Mouse (Mus musculus): ENCODE data around the gene Fxn. TPM values are rescaled to one million over a fixed set of nuclear protein-coding genes. Genes with fewer than 3 reads are reported as not detected.
A peak's percentile ranks its signal among the peaks of the same experiment; 100 is the strongest.

Gene Fxn
- polyA plus RNA-seq, 1 experiment from 2014 or later = 65.0 TPM

GRCm38 (mm10) chr19:24314676-24315075, 34.3 kb upstream of the Fxn start:
- no peak overlapping the region for H3K27ac ChIP-seq (replicated peaks)
- 92% methylated on average over 11 of the region's 11 CpGs for WGBS
- no peaks in the 10 kb centered on the region for H3K9me3 ChIP-seq
- no peak overlapping the region for H3K4me3 ChIP-seq
- H3K36me3 ChIP-seq (replicated peaks) = no peaks in the 10 kb centered on the region
- DNase-seq (ENCODE audit: low spot score) = no peak
- no peaks in the 10 kb centered on the region for H3K27me3 ChIP-seq (replicated peaks; ENCODE audit: low read depth, poor library complexity, severe bottlenecking)
- peaks cover 11% of the 10 kb centered on the region; the same call in 1 of the 2 replicates for H3K4me1 ChIP-seq

- no peak overlapping the region for H3K27ac ChIP-seq (replicated peaks)
- DNase-seq (ENCODE audit: low spot score) = no peak
- 68% methylated on average over 12 of the region's 12 CpGs for WGBS
- no peaks in the 10 kb centered on the region for H3K9me3 ChIP-seq
- no peaks in the 10 kb centered on the region for H3K27me3 ChIP-seq (replicated peaks; ENCODE audit: low read depth, poor library complexity, severe bottlenecking)
- H3K4me3 ChIP-seq = no peak overlapping the region
- peaks cover 19% of the 10 kb centered on the region for H3K4me1 ChIP-seq
- H3K36me3 ChIP-seq (replicated peaks) = no peaks in the 10 kb centered on the region
Observed at GRCm38 (mm10) chr19:24312556-24313342, 32.3 kb upstream of the Fxn start.

- Histone ChIP-seq H3K9me3 (no peaks in the 10 kb centered on the region), H3K27ac (replicated peaks) (no peak overlapping the region), H3K4me3 (no peak overlapping the region), H3K36me3 (replicated peaks) (no peaks in the 10 kb centered on the region), H3K4me1 (peaks cover 21% of the 10 kb centered on the region), H3K27me3 (replicated peaks; ENCODE audit: low read depth, poor library complexity, severe bottlenecking) (no peaks in the 10 kb centered on the region)
- DNase-seq (ENCODE audit: low spot score) = no peak
- WGBS = 88% methylated on average over 5 of the region's 5 CpGs
Observed at GRCm38 (mm10) chr19:24312046-24312445, 31.6 kb upstream of the Fxn start.

GRCm38 (mm10) chr19:24308305-24308705, 27.9 kb upstream of the Fxn start:
- no peaks in the 10 kb centered on the region for H3K9me3 ChIP-seq
- H3K27ac ChIP-seq (replicated peaks) = peak overlapping the region; percentile 62
- peak; percentile 43 for DNase-seq (ENCODE audit: low spot score)
- whole genome bisulfite sequencing = 8% methylated on average over 5 of the region's 5 CpGs
- H3K4me1 ChIP-seq = peaks cover 13% of the 10 kb centered on the region
- H3K27me3 ChIP-seq (replicated peaks; ENCODE audit: low read depth, poor library complexity, severe bottlenecking) = peaks cover 6% of the 10 kb centered on the region; the same call in 1 of the 2 replicates
- H3K36me3 ChIP-seq (replicated peaks) = no peaks in the 10 kb centered on the region
- peak overlapping the region; percentile 2; the same call in 1 of the 2 replicates for H3K4me3 ChIP-seq

- Histone ChIP-seq H3K27me3 (replicated peaks; ENCODE audit: low read depth, poor library complexity, severe bottlenecking) (peaks cover 12% of the 10 kb centered on the region; the same call in 1 of the 2 replicates), H3K9me3 (no peaks in the 10 kb centered on the region), H3K4me1 (peaks cover 13% of the 10 kb centered on the region), H3K27ac (replicated peaks) (peak overlapping the region; percentile 62), H3K4me3 (0 out of 2 replicates have a peak overlapping the region, but pooled peaks have one; percentile 2), H3K36me3 (replicated peaks) (no peaks in the 10 kb centered on the region)
- 66% methylated on average over 13 of the region's 13 CpGs for WGBS
- no peak for DNase-seq (ENCODE audit: low spot score)
Observed at GRCm38 (mm10) chr19:24307271-24308221, 27.1 kb upstream of the Fxn start.

- 91% methylated on average over 5 of the region's 5 CpGs for WGBS
- Histone ChIP-seq H3K9me3 (no peaks in the 10 kb centered on the region), H3K36me3 (replicated peaks) (no peaks in the 10 kb centered on the region), H3K4me1 (peaks cover 25% of the 10 kb centered on the region), H3K27ac (replicated peaks) (no peak overlapping the region), H3K27me3 (replicated peaks; ENCODE audit: low read depth, poor library complexity, severe bottlenecking) (peaks cover 13% of the 10 kb centered on the region; the same call in 1 of the 2 replicates), H3K4me3 (no peak overlapping the region)
- no peak for DNase-seq (ENCODE audit: low spot score)
Observed at GRCm38 (mm10) chr19:24306351-24306750, 25.9 kb upstream of the Fxn start.

- peaks cover 17% of the 10 kb centered on the region; the same call in 1 of the 2 replicates for H3K27me3 ChIP-seq (replicated peaks; ENCODE audit: low read depth, poor library complexity, severe bottlenecking)
- no peaks in the 10 kb centered on the region for H3K36me3 ChIP-seq (replicated peaks)
- no peak overlapping the region for H3K27ac ChIP-seq (replicated peaks)
- no peak for DNase-seq (ENCODE audit: low spot score)
- 45% methylated on average over 10 of the region's 10 CpGs for WGBS
- no peaks in the 10 kb centered on the region for H3K9me3 ChIP-seq
- peaks cover 17% of the 10 kb centered on the region for H3K4me1 ChIP-seq
- H3K4me3 ChIP-seq = no peak overlapping the region
Observed at GRCm38 (mm10) chr19:24302198-24302597, 21.8 kb upstream of the Fxn start.

GRCm38 (mm10) chr19:24301768-24302148, 21.4 kb upstream of the Fxn start:
- H3K27me3 ChIP-seq (replicated peaks; ENCODE audit: low read depth, poor library complexity, severe bottlenecking) = peaks cover 17% of the 10 kb centered on the region; the same call in 1 of the 2 replicates
- peak overlapping the region; percentile 50; the same call in 1 of the 2 replicates for H3K4me3 ChIP-seq
- no peak for DNase-seq (ENCODE audit: low spot score)
- H3K27ac ChIP-seq (replicated peaks) = no peak overlapping the region
- peaks cover 17% of the 10 kb centered on the region for H3K4me1 ChIP-seq
- 16% methylated on average over 5 of the region's 5 CpGs for WGBS
- no peaks in the 10 kb centered on the region for H3K9me3 ChIP-seq
- H3K36me3 ChIP-seq (replicated peaks) = no peaks in the 10 kb centered on the region

- Histone ChIP-seq H3K36me3 (replicated peaks) (no peaks in the 10 kb centered on the region), H3K27me3 (replicated peaks; ENCODE audit: low read depth, poor library complexity, severe bottlenecking) (peaks cover 17% of the 10 kb centered on the region; the same call in 1 of the 2 replicates), H3K9me3 (no peaks in the 10 kb centered on the region), H3K27ac (replicated peaks) (no peak overlapping the region), H3K4me3 (peak overlapping the region; percentile 50), H3K4me1 (peaks cover 17% of the 10 kb centered on the region)
- 2% methylated on average over 9 of the region's 9 CpGs for WGBS
- peak; percentile 84 for DNase-seq (ENCODE audit: low spot score)
Observed at GRCm38 (mm10) chr19:24300994-24301767, 20.8 kb upstream of the Fxn start.

GRCm38 (mm10) chr19:24293537-24293936, 13.1 kb upstream of the Fxn start:
- Histone ChIP-seq H3K36me3 (replicated peaks) (no peaks in the 10 kb centered on the region), H3K9me3 (no peaks in the 10 kb centered on the region), H3K4me1 (0 out of 2 replicates have a peak, but pooled peaks cover under 1% of the 10 kb centered on the region), H3K27ac (replicated peaks) (no peak overlapping the region), H3K27me3 (replicated peaks; ENCODE audit: low read depth, poor library complexity, severe bottlenecking) (0 out of 2 replicates have a peak, but pooled peaks cover 2% of the 10 kb centered on the region), H3K4me3 (no peak overlapping the region)
- WGBS = 84% methylated on average over 5 of the region's 5 CpGs
- DNase-seq (ENCODE audit: low spot score) = no peak

- DNase-seq (ENCODE audit: low spot score) = peak; percentile 60
- Histone ChIP-seq H3K27ac (replicated peaks) (no peak overlapping the region), H3K36me3 (replicated peaks) (no peaks in the 10 kb centered on the region), H3K4me1 (peaks cover 9% of the 10 kb centered on the region), H3K9me3 (no peaks in the 10 kb centered on the region), H3K27me3 (replicated peaks; ENCODE audit: low read depth, poor library complexity, severe bottlenecking) (no peaks in the 10 kb centered on the region), H3K4me3 (no peak overlapping the region)
- WGBS = 52% methylated on average over 4 of the region's 4 CpGs
Observed at GRCm38 (mm10) chr19:24284187-24284586, 3.8 kb upstream of the Fxn start.

Measured in embryonic facial prominence, embryonic 10.5 days (tissue).